Mouse (Mus musculus) kidney, postnatal 36 days (tissue): ENCODE measurements around the gene Olfr974.
"Not testable (repeated sequence)": the region's sequence is repeated elsewhere in the genome, so short reads cannot be mapped to it uniquely, and the experiment has no call there.

Experiments
- DNase-seq, 2 experiments: peaks; one replicate each; pipeline ENCODE4 v3.0.0; 2021 to 2022; ENCODE audit warnings: mixed read lengths in 2 of 2

Gene Olfr974

GRCm38 (mm10) chr9:39937201-39937600 lies at the start of gene Olfr974:
Gene Olfr974, plus strand, starts transcription at chr9:39937501.
- no peak for DNase-seq

DNA sequence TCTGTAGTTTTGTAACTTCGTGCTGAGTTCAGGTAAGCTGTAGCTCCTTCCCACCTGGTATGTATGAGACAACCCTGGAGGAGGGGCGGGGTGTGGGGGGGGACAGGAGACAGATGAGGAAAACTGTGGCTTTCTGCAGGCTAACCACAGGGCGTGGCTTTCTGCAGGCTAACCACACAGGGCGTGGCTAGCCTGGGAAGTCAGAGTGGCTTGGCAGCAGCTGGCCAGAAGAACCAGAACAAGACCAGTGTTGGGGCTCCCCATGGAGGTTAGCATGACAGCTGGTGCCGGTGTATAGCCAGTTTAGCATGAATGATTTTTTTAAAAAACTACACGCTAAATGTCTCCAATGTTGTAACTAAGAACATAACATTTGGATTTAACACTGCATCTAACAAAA lies 32.2 kb upstream of the Olfr974 start:
- no peak for DNase-seq

DNA sequence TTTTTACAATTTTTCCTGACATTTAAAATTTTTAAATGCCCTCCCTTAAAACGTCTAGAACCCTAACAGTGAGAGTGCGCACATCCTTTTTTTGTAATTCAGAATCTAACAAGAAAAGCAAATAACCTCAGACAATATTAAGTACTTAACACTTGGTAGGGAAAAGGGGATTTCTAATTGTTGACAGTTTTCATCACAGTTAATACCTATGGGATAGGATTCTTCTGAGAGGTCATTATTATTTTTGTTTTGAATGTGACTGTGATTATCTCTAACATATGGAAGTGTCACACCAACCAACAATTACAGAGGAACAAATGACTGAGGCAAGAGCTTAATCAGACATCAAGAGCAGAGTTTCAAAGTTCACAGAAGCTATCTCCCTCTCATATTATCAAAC lies 30.3 kb upstream of the Olfr974 start, which contains the start of gene Olfr229:
Gene Olfr229 (plus strand): TSS at position 301 of the 400 bp plus-strand sequence.
- DNase-seq: no peak

DNA sequence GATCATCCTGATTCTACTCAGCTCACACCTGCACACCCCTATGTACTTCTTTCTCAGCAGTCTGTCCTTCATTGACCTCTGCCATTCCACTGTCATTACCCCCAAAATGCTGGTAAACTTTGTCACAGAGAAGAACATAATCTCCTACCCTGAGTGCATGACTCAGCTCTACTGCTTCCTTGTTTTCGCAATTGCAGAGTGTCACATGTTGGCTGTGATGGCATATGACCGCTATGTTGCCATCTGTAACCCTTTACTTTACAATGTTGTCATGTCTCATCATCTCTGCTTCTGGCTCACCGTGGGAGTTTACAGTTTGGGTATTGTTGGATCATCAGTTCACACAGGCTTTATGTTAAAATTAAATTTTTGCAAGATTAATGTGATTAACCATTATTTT lies 27.4 kb upstream of the Olfr974 start:
- no peak for DNase-seq

DNA sequence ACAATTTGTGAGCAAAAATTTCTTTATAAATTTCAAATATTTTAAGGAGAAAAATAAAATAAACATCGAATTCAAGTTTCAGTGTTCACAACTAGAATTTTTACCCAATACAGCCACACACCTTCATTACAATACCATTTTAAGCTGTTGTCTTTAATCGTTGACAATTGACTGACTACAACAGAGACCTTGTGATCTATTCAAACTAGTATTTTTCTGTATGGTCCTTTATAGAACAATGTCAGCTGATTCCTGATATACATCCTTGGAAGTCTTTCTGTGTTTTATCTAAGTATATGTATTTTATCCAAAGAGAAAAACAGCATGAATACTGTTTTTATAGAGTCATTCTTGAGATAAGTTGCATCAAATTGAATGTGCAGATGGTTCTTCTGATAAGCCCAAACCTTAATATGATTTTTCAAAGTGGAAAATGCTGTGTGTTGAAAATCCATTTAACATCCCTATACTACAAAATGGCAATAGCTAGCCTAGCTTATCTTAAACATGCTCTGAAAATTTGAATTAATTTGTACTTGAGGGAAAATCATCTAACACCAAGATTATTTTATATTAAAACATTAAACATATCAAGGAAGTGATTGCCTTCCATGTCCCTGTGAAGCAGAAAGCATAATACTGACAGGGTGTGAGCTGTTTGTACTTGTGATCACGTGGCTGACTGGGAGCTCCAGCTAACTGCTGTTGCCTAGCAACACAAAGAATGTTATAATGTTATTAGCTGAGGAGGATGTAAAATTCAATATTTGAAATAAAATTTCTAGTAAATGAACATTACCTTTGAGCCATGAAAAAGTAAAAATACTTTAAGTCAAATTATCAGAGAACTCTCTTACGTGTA lies 9.1 kb upstream of the Olfr974 start:
- DNase-seq: not testable (repeated sequence)

DNA sequence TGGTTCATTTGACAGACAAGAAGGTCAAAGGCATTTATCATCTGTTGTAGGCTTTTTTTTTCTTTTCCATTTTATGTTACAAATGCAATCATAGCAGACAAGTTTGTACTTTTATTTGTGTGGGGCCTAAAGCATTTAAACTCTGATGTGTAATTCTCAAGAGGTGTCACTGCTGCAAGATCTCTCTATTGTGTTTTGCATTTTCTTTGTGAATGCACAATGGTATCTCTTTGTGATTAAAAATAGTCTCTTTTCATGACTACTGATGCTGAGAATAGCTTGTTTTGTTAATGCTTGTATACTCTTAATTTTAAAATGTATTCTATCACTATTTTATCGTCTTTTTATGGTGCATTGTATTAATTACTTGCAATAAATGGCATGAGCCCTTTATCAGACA lies 8.5 kb upstream of the Olfr974 start:
- DNase-seq: not testable (repeated sequence)

- DNase-seq: no peak
These were observed 14.6 kb downstream of the Olfr974 start, which contains the start of gene Olfr975 for GRCm38 (mm10) chr9:39951946-39952345. Gene Olfr975, minus strand, starts transcription at chr9:39952046.

GRCm38 (mm10) chr9:39961033-39961432 lies 23.7 kb downstream of the Olfr974 start, which contains the start of gene Olfr976:
Gene Olfr976, minus strand, starts transcription at chr9:39961133.
- DNase-seq: not testable (repeated sequence)

- not testable (repeated sequence) for DNase-seq
These were observed 39.4 kb downstream of the Olfr974 start for GRCm38 (mm10) chr9:39976581-39977145.

GRCm38 (mm10) chr9:39991813-39992212 lies 54.5 kb downstream of the Olfr974 start, which contains the start of gene Olfr978:
Gene Olfr978, plus strand, starts transcription at chr9:39992113.
- DNase-seq: no peak
